Mouse (Mus musculus) midbrain, embryonic 15.5 days (tissue): ENCODE data around the gene Fgfr2. TPM values are rescaled to one million over a fixed set of nuclear protein-coding genes. Genes with fewer than 3 reads are reported as not detected.

Experiments used
- ATAC-seq: fragments of 200-750 bp; cut with Nextera tagmentation; replicated peaks from 2 replicates; pipeline ENCODE4 v1.8.0; 2017; ENCODE audit warnings: moderate TSS enrichment
- H3K27ac ChIP-seq: fragments of 300-500 bp; sonication (generic); 2 replicates; pipeline ENCODE4 v1.5.1; 2015; ENCODE audit warnings: mild to moderate bottlenecking, inconsistent platforms
- H3K27me3 ChIP-seq: fragments of 300-500 bp; sonication (generic); replicated peaks from 2 replicates; pipeline ENCODE4 v1.6.1; 2015; ENCODE audit warnings: inconsistent platforms
- H3K36me3 ChIP-seq: fragments of 300-500 bp; sonication (generic); replicated peaks from 2 replicates; pipeline ENCODE4 v1.6.1; 2015; ENCODE audit warnings: inconsistent platforms
- H3K4me1 ChIP-seq: fragments of 300-500 bp; sonication (generic); 2 replicates; pipeline ENCODE4 v1.6.1; 2015; ENCODE audit warnings: inconsistent platforms
- H3K4me2 ChIP-seq: fragments of 300-500 bp; sonication (generic); 2 replicates; pipeline ENCODE4 v1.6.1; 2015; ENCODE audit warnings: inconsistent platforms, mild to moderate bottlenecking, moderate library complexity
- H3K4me3 ChIP-seq: fragments of 300-500 bp; sonication (generic); 2 replicates; pipeline ENCODE4 v1.5.1; 2015; ENCODE audit warnings: mild to moderate bottlenecking, inconsistent platforms
- H3K9ac ChIP-seq: fragments of 300-500 bp; sonication (generic); 2 replicates; pipeline ENCODE4 v1.6.1; 2015; ENCODE audit warnings: mild to moderate bottlenecking, inconsistent platforms
- H3K9me3 ChIP-seq: fragments of 300-500 bp; sonication (generic); 2 replicates; pipeline ENCODE4 v1.6.1; 2016; ENCODE audit warnings: inconsistent platforms
- WGBS: fragments of 180-500 bp; shearing (Covaris S2); methylation state at CpG from one replicate; pipeline ENCODE4 v1.1.7; 2015; ENCODE audit warnings: mixed read lengths; 5-methylcytosine and 5-hydroxymethylcytosine counted together
- polyA plus RNA-seq: library from polyadenylated mRNA; unstranded; fragments of >200 nt; fragmentation: Nextera tagmentation; extraction: Ambion mirVana; gene quantifications from 2 replicates; pipeline ENCODE4 v1.2.1, GENCODE M21; 2015

Gene Fgfr2
- polyA plus RNA-seq, 1 experiment from 2014 or later = 23.3 TPM

GRCm38 (mm10) chr7:130269124-130269867 is 2853.9 kb downstream of the Fgfr2 start:
- Histone ChIP-seq H3K9ac (no peak overlapping the region), H3K4me1 (peaks cover 33% of the 10 kb centered on the region), H3K36me3 (no peaks in the 10 kb centered on the region), H3K27ac (no peak overlapping the region), H3K27me3 (0 out of 2 replicates have a peak, but pooled peaks cover 12% of the 10 kb centered on the region), H3K4me3 (no peak overlapping the region), H3K9me3 (no peaks in the 10 kb centered on the region), H3K4me2 (no peak overlapping the region)
- ATAC-seq = no peak
- 19% methylated on average over 16 of the region's 16 CpGs for WGBS

- WGBS = 34% methylated on average over 5 of the region's 5 CpGs
- H3K9ac ChIP-seq = no peak overlapping the region
- peak overlapping the region; percentile 60; the same call in 1 of the 2 replicates for H3K4me3 ChIP-seq
- ATAC-seq = no peak
- no peak overlapping the region for H3K27ac ChIP-seq
- peaks cover 50% of the 10 kb centered on the region for H3K4me1 ChIP-seq
- H3K9me3 ChIP-seq = no peaks in the 10 kb centered on the region
- H3K4me2 ChIP-seq = peak overlapping the region; percentile 97
- no peaks in the 10 kb centered on the region for H3K36me3 ChIP-seq
- H3K27me3 ChIP-seq = peaks cover 3% of the 10 kb centered on the region; the same call in 1 of the 2 replicates
Observed at GRCm38 (mm10) chr7:130267099-130267498, 2856.1 kb downstream of the Fgfr2 start.

GRCm38 (mm10) chr7:130266166-130266490 is 2857.0 kb downstream of the Fgfr2 start:
- Histone ChIP-seq H3K27me3 (no peaks in the 10 kb centered on the region; the same call in none of the 2 replicates), H3K36me3 (no peaks in the 10 kb centered on the region), H3K4me1 (peaks cover 59% of the 10 kb centered on the region), H3K4me3 (peak overlapping the region; percentile 60), H3K27ac (peak overlapping the region; percentile 75), H3K9me3 (no peaks in the 10 kb centered on the region), H3K9ac (peak overlapping the region; percentile 66), H3K4me2 (peak overlapping the region; percentile 97)
- peak; percentile 73; the same call in 1 of the 2 replicates for ATAC-seq
- 0% methylated on average over 44 of the region's 52 CpGs for WGBS

- WGBS = under 1% methylated on average over 58 of the region's 58 CpGs
- Histone ChIP-seq H3K4me1 (peaks cover 64% of the 10 kb centered on the region), H3K27ac (peak overlapping the region; percentile 75), H3K36me3 (no peaks in the 10 kb centered on the region), H3K4me2 (peak overlapping the region; percentile 97), H3K4me3 (peak overlapping the region; percentile 60), H3K27me3 (no peaks in the 10 kb centered on the region; the same call in none of the 2 replicates), H3K9me3 (no peaks in the 10 kb centered on the region), H3K9ac (peak overlapping the region; percentile 66)
- ATAC-seq = peak; percentile 21; the same call in 1 of the 2 replicates
Observed at GRCm38 (mm10) chr7:130265319-130266165, 2857.6 kb downstream of the Fgfr2 start.

- peak overlapping the region; percentile 66 for H3K9ac ChIP-seq
- H3K27ac ChIP-seq = peak overlapping the region; percentile 75
- 0 out of 2 replicates have a peak, but pooled peaks have one; percentile 27 for ATAC-seq
- H3K4me1 ChIP-seq = peaks cover 72% of the 10 kb centered on the region
- H3K27me3 ChIP-seq = no peaks in the 10 kb centered on the region; the same call in none of the 2 replicates
- no peaks in the 10 kb centered on the region for H3K9me3 ChIP-seq
- peak overlapping the region; percentile 97 for H3K4me2 ChIP-seq
- no peaks in the 10 kb centered on the region for H3K36me3 ChIP-seq
- H3K4me3 ChIP-seq = peak overlapping the region; percentile 60
- WGBS = under 1% methylated on average over 41 of the region's 41 CpGs
Observed at GRCm38 (mm10) chr7:130264616-130265318, 2858.4 kb downstream of the Fgfr2 start.

GRCm38 (mm10) chr7:130263799-130264351 is 2859.3 kb downstream of the Fgfr2 start:
- Histone ChIP-seq H3K36me3 (no peaks in the 10 kb centered on the region), H3K4me3 (peak overlapping the region; percentile 60), H3K9me3 (no peaks in the 10 kb centered on the region), H3K27ac (peak overlapping the region; percentile 75), H3K4me1 (peaks cover 66% of the 10 kb centered on the region), H3K9ac (peak overlapping the region; percentile 66), H3K27me3 (no peaks in the 10 kb centered on the region; the same call in none of the 2 replicates), H3K4me2 (peak overlapping the region; percentile 97)
- WGBS = 3% methylated on average over 20 of the region's 20 CpGs
- ATAC-seq = no peak; the same call in 1 of the 2 replicates

- peak overlapping the region; percentile 27; the same call in 1 of the 2 replicates for H3K27ac ChIP-seq
- H3K36me3 ChIP-seq = no peaks in the 10 kb centered on the region
- ATAC-seq = no peak
- H3K4me3 ChIP-seq = peak overlapping the region; percentile 60
- H3K9ac ChIP-seq = no peak overlapping the region
- no peaks in the 10 kb centered on the region; the same call in none of the 2 replicates for H3K27me3 ChIP-seq
- WGBS = 14% methylated on average over 4 of the region's 4 CpGs
- H3K4me2 ChIP-seq = peak overlapping the region; percentile 97
- no peaks in the 10 kb centered on the region for H3K9me3 ChIP-seq
- H3K4me1 ChIP-seq = peaks cover 71% of the 10 kb centered on the region
Observed at GRCm38 (mm10) chr7:130263233-130263594, 2859.9 kb downstream of the Fgfr2 start.

GRCm38 (mm10) chr7:130262528-130263232 is 2860.5 kb downstream of the Fgfr2 start:
- Histone ChIP-seq H3K4me3 (peak overlapping the region; percentile 60), H3K4me2 (peak overlapping the region; percentile 97), H3K4me1 (peaks cover 74% of the 10 kb centered on the region), H3K36me3 (no peaks in the 10 kb centered on the region), H3K27me3 (no peaks in the 10 kb centered on the region; the same call in none of the 2 replicates), H3K27ac (peak overlapping the region; percentile 55), H3K9ac (peak overlapping the region; percentile 2; the same call in 1 of the 2 replicates), H3K9me3 (no peaks in the 10 kb centered on the region)
- 9% methylated on average over 17 of the region's 17 CpGs for WGBS
- no peak for ATAC-seq

GRCm38 (mm10) chr7:130261684-130262527 is 2861.2 kb downstream of the Fgfr2 start:
- H3K36me3 ChIP-seq = no peaks in the 10 kb centered on the region
- no peaks in the 10 kb centered on the region; the same call in none of the 2 replicates for H3K27me3 ChIP-seq
- no peak for ATAC-seq
- H3K9me3 ChIP-seq = no peaks in the 10 kb centered on the region
- peak overlapping the region; percentile 55 for H3K27ac ChIP-seq
- 19% methylated on average over 17 of the region's 17 CpGs for WGBS
- H3K9ac ChIP-seq = peak overlapping the region; percentile 2; the same call in 1 of the 2 replicates
- H3K4me3 ChIP-seq = peak overlapping the region; percentile 60
- H3K4me1 ChIP-seq = peaks cover 74% of the 10 kb centered on the region
- peak overlapping the region; percentile 97 for H3K4me2 ChIP-seq

- Histone ChIP-seq H3K9ac (no peak overlapping the region), H3K4me3 (peak overlapping the region; percentile 60), H3K4me2 (peak overlapping the region; percentile 97), H3K27me3 (no peaks in the 10 kb centered on the region; the same call in none of the 2 replicates), H3K27ac (no peak overlapping the region; the same call in 1 of the 2 replicates), H3K9me3 (no peaks in the 10 kb centered on the region), H3K4me1 (peaks cover 68% of the 10 kb centered on the region), H3K36me3 (no peaks in the 10 kb centered on the region)
- no peak for ATAC-seq
- WGBS = 48% methylated on average over 20 of the region's 20 CpGs
Observed at GRCm38 (mm10) chr7:130260905-130261683, 2862.1 kb downstream of the Fgfr2 start.
